Mouse (Mus musculus) lung, postnatal 0 days (tissue): ENCODE results near the gene Hnf1a.

Source experiments
- CTCF ChIP-seq: IDR thresholded peaks from 2 replicates; pipeline ENCODE4 v1.5.1; 2016; ENCODE audit warnings: antibody characterized with exemption, mild to moderate bottlenecking
- EP300 ChIP-seq: IDR thresholded peaks from 2 replicates; pipeline ENCODE4 v1.6.1; 2016; ENCODE audit warnings: antibody characterized with exemption, mild to moderate bottlenecking, control low read depth

GRCm38 (mm10) chr5:114914855-114915254 lies 56.0 kb downstream of the Hnf1a start:
- TF ChIP-seq CTCF, result no peak
- no peak for TF ChIP-seq EP300
